Mouse (Mus musculus) liver, embryonic 14.5 days (tissue): ENCODE results near the gene Tmem181a.
"Not testable (repeated sequence)": the region's sequence is repeated elsewhere in the genome, so short reads cannot be mapped to it uniquely, and the experiment has no call there.

Experiments used
- CTCF ChIP-seq: IDR thresholded peaks from 2 replicates; pipeline ENCODE4 v1.5.1; 2016; ENCODE audit warnings: antibody characterized with exemption, low read depth, control low read depth
- EP300 ChIP-seq: IDR thresholded peaks from 2 replicates; pipeline ENCODE4 v1.6.1; 2016; ENCODE audit warnings: antibody characterized with exemption, low read depth

GRCm38 (mm10) chr17:6317339-6317985 is 60.8 kb downstream of the Tmem181a start, which contains the start of gene Dynlt1a:
- not testable (repeated sequence) for TF ChIP-seq EP300, CTCF
